Mouse (Mus musculus) large intestine, adult 2 months (tissue): ENCODE data around the gene Zscan2. TPM values are rescaled to one million over a fixed set of nuclear protein-coding genes. Genes with fewer than 3 reads are reported as not detected.

Experiments
- DNase-seq: peaks from one replicate; pipeline ENCODE4 v3.0.0-alpha.2; 2012; ENCODE audit warnings: low read depth, low spot score
- WGBS: fragments of 180-500 bp; shearing (Covaris S2); methylation state at CpG from one replicate; pipeline ENCODE4 v1.1.7; 2018; 5-methylcytosine and 5-hydroxymethylcytosine counted together
- polyA plus RNA-seq: library from polyadenylated mRNA; depleted of rRNA; stranded (reverse); fragments of >200 nt; gene quantifications from 2 replicates; pipeline ENCODE4 v1.2.3, GENCODE M21; 2012; rRNA removed

The Zscan2 gene
- polyA plus RNA-seq, 1 experiment = 1.3 TPM

DNA sequence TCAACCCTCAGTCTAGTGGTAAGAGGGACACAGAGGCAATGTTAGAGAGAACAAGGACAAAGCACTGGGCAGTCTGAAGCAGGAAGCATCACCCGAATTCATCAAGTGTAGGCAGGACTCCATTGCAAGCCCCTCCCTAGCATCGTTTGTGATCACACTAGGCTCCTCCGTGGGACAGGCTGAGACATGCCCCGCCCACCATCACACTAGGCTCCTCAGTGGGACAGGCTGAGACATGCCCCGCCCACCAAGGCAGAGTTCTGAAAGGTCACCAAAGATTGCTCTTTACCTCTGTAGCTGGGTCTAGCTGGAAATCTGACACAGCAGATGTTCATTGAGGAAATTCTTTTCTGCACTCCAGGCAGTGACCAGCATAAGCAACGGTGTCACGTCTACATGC is 50.3 kb downstream of the Zscan2 start:
- WGBS = 60% methylated on average over 7 of the region's 7 CpGs

GRCm38 (mm10) chr7:80912496-80912895 is 51.8 kb downstream of the Zscan2 start:
- WGBS = 83% methylated on average over 8 of the region's 8 CpGs
- no peak for DNase-seq

More for the DNA sequence above, 50.3 kb downstream of the Zscan2 start:
- no peak for DNase-seq

- no peak for DNase-seq
- WGBS = 64% methylated on average over 4 of the region's 4 CpGs
These were observed 57.3 kb downstream of the Zscan2 start for GRCm38 (mm10) chr7:80917916-80918465.

- WGBS = 34% methylated on average over 8 of the region's 8 CpGs
- DNase-seq = no peak
These were observed 58.4 kb downstream of the Zscan2 start for GRCm38 (mm10) chr7:80918982-80919646.

DNA sequence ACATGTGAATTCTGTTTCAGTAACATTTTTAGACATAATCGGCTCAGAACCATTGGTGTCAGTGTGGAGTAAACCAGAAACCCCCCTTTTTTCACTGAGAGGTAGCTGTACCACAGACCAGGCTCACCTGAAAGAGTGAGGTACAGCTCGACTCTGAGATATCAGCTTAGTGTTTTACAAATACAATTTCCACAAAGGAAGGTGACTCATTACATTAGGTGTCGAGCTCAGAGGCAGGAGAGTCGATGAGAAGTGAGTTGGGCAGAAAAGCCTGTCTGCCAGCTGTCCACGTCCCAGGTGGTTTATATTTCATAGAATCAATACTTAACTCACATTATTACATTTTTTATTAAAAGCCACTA is 58.9 kb downstream of the Zscan2 start:
- WGBS = 52% methylated on average over 5 of the region's 5 CpGs

DNA sequence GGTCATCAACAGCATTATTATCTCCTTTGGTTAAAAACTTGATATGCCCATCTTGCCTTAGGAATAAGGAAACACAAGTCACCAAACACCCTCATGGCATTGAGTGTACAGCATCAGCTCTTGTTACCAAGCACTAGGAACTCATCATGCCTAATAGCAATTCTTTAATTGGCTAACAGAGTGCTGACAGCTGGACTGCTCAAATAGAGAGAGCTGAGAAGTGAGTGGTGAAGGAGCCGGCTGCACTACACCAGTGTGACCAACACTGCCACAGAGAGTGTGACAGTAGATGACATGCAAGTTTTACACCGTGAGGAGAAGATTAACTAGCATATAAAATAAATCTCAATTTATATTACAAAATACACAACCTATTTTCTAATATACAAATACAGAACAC is 62.4 kb downstream of the Zscan2 start:
- WGBS = 82% methylated on average over 2 of the region's 2 CpGs
- DNase-seq = no peak

More for the DNA sequence above, 58.9 kb downstream of the Zscan2 start:
- DNase-seq = no peak

Other genes with a start within 250 kb of the Zscan2 start
- gene Crtc3, start 172.0 kb upstream of the Zscan2 start, polyA plus RNA-seq = 7.2 and 9.3 TPM in 2 replicates
- 33.6 and 65.5 TPM in 2 replicates for gene Iqgap1, start 34.9 kb upstream of the Zscan2 start, polyA plus RNA-seq
- gene Wdr73, start 40.3 kb downstream of the Zscan2 start, polyA plus RNA-seq = 10.9 and 11.5 TPM in 2 replicates
- 2.0 and 2.1 TPM in 2 replicates for gene Nmb, start 44.2 kb downstream of the Zscan2 start, polyA plus RNA-seq
- 62.5 and 64.8 TPM in 2 replicates for gene Sec11a, start 86.9 kb downstream of the Zscan2 start, polyA plus RNA-seq
- gene Zfp592, start 132.8 kb downstream of the Zscan2 start, polyA plus RNA-seq = 20.2 and 25.1 TPM in 2 replicates
- gene Alpk3, start 196.7 kb downstream of the Zscan2 start, polyA plus RNA-seq = 0.01 and 0.03 TPM in 2 replicates